Mouse (Mus musculus) heart, postnatal 14 days (tissue): ENCODE data around the gene Papss2. TPM values are rescaled to one million over a fixed set of nuclear protein-coding genes. Genes with fewer than 3 reads are reported as not detected.
"Not testable (repeated sequence)": the region's sequence is repeated elsewhere in the genome, so short reads cannot be mapped to it uniquely, and the experiment has no call there.

Experiments
- DNase-seq, 2 experiments: peaks; one replicate each; pipeline ENCODE4 v3.0.0; 2021 to 2022
- intact Hi-C: fragments of 180-260 bp; cut with DNase I; formaldehyde crosslinking; loops from one replicate; pipeline ENCODE4 v1.15.1; 2025
- total RNA-seq, 2 experiments: library from RNA; stranded (reverse); gene quantifications; 2 replicates each; pipeline ENCODE4 v1.2.3; 2021

Gene Papss2
- total RNA-seq, 2 experiments from 2014 or later, result 15.6 to 18.7 TPM

DNA sequence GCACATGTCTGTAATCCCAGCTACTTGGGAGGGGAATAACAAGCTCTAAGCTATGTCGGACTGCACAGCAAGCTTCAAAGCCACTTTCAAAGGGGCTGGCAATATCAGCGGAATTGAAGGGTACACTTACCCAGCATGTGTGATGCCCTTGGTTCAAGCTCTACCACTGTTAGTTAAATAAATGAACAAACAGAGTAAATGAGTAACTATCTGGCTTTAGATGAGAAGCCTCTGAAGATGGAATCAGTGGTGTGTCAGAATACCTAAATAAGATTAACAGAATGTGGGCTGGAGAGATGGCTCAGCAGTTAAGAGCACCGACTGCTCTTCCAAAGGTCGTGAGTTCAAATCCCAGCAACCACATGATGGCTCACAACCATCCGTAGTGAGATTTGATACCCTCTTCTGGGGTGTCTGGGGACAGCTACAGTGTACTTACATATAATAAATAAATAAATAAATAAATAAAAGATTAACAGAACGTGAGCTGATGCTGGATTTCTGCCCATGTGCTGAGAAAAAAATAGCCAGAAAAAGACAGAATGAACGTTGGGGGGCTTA is 33.1 kb downstream of the Papss2 start:
- intact Hi-C loops, result no loop called here

GRCm38 (mm10) chr19:32634916-32635315 is 39.3 kb downstream of the Papss2 start:
- intact Hi-C loops, result loop anchor here (5.0 kb wide), 1 partner anchor 38 kb away; the partner anchor contains the start of gene Papss2
- peak; percentile 22 for DNase-seq

More for the DNA sequence above, 33.1 kb downstream of the Papss2 start:
- DNase-seq, result no peak

DNA sequence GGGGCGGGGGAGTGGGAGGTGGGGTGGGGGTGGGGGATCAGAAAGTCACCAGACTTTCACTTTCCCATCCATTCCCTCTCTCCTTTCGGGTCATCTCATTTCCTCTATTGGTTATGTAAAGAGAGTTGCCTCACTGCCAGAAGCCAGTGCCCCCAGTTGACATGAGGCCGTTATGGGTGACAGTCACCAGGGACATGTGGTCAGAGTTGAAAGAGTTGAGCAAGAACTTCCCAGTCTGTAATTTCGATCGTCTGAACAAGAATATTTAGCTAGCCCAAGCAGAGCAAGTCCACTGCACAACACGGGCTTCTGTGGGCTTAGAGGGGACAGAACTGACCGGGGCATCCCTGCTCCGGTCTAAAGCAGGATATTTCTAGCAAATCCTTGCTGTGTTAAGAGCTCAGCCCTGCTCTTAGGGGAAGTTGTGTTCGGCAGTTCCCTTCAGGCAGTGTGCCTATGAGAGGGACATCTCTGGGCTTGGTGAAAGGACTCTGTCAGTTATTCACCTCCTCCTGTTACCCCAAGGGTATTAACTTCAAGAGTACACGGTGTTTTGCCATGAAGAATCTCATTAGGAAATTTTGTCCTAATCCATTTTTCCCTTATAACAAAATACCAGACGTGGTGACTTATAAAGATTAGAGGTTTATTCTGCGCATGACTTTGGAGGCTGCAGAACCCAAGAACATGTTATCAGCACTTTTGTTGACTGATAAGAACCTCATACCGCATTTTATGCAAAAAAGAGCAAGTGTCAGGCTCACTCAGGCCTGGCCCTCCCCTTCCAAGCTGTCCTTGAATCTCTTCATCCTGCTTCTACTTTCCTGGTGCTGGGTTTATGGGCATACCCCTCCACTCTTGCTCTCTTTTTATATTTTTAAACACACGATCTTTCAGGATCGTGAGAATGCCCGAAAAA is 42.0 kb downstream of the Papss2 start:
- peak; percentile 7 to 10 for DNase-seq
- intact Hi-C loops, result loop anchor here (5.0 kb wide), 1 partner anchor 40 kb away; the partner anchor contains the start of gene Papss2

DNA sequence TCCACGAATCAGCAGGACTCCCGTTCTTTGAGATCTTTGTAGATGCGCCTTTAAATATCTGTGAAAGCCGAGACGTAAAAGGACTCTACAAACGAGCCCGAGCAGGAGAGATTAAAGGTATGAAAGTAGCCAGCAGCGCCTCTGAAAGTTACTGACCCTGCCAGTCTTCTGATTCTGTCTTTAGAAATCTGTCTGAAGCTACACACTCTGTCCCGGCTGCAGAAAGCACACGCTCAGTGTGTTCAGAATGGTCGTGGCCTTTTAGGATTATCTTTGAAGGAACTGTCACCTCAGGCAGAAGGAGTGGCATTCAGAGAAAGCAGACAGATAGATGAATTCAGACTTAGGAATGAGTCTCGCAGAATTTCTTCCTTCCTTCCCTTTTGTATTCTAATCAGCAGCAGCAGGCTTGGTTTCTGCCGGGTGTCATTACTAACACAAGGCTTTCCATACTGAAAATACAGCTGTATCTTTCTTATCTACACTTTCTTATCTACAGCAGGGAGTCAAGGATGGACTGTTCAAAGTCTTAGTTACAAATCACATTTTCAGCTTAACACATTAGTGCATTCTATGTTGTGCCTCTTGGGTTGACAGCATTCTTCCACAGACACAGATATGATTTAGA is 42.8 kb downstream of the Papss2 start:
- no peak for DNase-seq
- intact Hi-C loops, result loop anchor here (5.0 kb wide), 1 partner anchor 41 kb away; the partner anchor contains the start of gene Papss2

GRCm38 (mm10) chr19:32641535-32641934 is 45.9 kb downstream of the Papss2 start:
- intact Hi-C loops, result no loop called here
- no peak for DNase-seq

GRCm38 (mm10) chr19:32641995-32642394 is 46.4 kb downstream of the Papss2 start:
- intact Hi-C loops, result no loop called here
- DNase-seq, result no peak

GRCm38 (mm10) chr19:32643642-32644041 is 48.1 kb downstream of the Papss2 start:
- no peak for DNase-seq
- intact Hi-C loops, result no loop called here

- intact Hi-C loops, result no loop called here
These were observed 50.3 kb downstream of the Papss2 start for GRCm38 (mm10) chr19:32645939-32646338.

GRCm38 (mm10) chr19:32646382-32646781 is 50.8 kb downstream of the Papss2 start:
- no peak for DNase-seq
- intact Hi-C loops, result no loop called here

More at GRCm38 (mm10) chr19:32645939-32646338, 50.3 kb downstream of the Papss2 start:
- no peak for DNase-seq

DNA sequence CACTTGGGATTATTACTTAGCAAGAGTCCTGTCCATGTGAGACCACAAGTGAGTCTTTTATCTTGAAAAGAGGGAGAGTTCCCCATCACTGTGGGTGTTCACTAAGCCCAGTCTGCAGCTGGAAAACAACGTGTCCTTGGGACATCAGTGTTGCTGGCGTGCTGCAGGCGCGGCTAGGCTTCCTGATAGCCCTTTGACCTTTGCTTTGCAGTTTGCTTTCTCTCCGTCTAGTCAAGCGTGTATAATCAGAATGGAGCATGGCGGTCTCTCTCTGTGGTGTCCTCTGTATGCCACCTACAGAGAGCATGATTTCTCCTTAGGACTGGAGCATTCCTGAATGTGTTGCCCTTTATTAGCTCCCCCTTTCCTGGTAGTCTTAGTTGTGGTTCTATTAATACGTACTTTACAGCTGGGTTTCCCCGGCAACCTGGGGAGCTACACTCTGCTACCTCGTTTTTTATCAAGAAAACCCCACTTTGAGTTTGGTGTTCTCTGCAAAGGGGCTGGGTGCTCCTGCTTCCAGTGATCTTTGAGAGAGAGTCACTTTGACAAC is 52.5 kb downstream of the Papss2 start:
- DNase-seq, result no peak
- intact Hi-C loops, result no loop called here

DNA sequence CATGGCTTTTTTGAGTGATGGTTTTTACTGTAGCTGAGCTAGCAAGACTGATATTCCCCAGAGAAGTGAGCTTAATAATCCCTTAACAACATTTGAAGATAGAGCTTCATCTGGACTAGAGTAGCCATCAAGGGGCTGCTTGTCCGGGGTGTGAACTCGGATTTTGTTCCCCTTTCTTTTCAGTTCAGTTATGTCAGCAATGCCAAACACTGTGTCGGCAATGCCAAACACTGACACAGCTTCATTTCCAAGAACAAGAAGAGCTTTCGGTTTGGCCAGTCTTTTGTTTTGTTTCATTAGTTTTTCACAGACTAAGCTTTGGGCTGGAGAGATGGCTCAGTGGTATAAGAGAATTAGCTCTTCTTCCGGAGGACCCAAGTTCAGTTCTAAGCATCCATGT is 55.5 kb downstream of the Papss2 start:
- no peak for DNase-seq
- intact Hi-C loops, result no loop called here

DNA sequence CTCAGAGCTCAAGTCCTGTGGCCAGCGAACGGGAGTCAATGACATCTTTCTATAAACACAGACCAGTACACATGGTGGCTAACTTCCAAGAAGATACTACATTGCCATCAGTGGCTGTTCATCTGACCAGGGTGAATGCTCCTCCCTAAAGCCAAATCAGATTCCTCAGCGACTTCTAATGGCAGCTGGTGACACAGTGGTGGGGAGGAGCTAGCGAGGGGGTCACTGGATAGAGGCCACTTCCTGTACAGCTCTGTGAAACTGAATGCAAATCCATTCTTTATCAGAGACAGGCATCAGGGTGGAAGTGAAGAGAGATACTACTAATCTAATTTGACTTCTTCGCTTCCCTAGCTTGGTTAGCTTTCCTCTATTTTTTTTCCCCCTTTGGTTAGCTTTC is 57.5 kb downstream of the Papss2 start:
- intact Hi-C loops, result no loop called here
- no peak for DNase-seq

- no peak for DNase-seq
- intact Hi-C loops, result no loop called here
These were observed 58.2 kb downstream of the Papss2 start for GRCm38 (mm10) chr19:32653630-32654362.

- intact Hi-C loops, result no loop called here
- DNase-seq, result no peak
These were observed 63.8 kb downstream of the Papss2 start for GRCm38 (mm10) chr19:32659346-32659745.

DNA sequence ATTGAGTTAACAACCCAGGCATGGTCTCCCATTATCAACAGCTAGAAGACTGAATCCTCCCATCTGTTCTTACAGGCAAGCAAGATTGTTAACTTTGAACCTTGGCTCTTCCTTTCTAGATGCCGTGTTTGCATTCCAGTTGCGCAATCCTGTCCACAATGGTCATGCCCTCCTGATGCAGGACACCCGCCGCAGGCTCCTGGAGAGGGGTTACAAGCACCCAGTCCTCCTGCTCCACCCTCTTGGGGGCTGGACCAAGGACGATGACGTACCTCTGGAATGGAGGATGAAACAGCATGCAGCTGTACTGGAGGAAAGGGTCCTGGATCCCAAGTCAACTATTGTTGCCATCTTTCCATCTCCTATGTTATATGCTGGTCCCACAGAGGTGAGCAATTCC is 67.3 kb downstream of the Papss2 start:
- intact Hi-C loops, result no loop called here

DNA sequence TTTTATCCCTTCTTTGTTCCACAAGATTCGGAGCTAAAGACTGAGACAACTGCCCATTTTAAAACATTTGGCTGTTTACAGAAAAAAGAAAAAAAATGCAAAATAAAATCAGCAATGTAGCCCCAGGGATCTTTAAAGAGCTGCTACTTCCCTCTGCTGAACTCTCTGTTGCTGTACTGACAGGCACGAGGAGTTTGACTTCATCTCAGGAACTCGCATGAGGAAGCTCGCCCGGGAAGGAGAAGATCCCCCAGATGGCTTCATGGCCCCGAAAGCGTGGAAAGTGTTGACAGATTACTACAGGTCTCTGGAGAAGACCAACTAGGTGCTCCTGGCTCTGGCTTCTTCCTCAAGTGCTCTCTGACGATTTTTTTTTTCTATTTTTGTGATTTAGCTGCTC is 69.7 kb downstream of the Papss2 start:
- no peak for DNase-seq
- intact Hi-C loops, result no loop called here

More for the DNA sequence above, 67.3 kb downstream of the Papss2 start:
- DNase-seq, result no peak

GRCm38 (mm10) chr19:32667830-32668229 is 72.2 kb downstream of the Papss2 start:
- DNase-seq, intact Hi-C loops: not testable (repeated sequence)

DNA sequence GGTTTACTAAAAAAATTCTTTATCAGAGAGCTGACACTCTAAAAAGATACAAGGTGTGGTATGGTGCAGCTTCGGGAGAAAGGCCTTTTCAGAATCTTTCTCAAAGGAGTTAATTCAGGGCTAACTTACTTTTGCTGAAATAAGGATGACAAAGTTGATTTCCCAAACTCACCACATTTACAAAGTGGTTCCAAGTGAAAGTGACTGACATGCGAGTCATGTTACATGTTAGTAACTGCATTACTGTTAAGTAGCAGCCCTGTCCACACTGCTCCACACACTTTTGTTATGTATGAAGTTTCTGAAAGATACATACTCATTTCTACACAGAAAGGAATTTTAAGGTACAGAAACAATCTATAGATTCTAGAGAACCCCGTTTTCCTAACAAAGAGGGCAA is 80.2 kb downstream of the Papss2 start:
- intact Hi-C loops, result loop anchor here (10.0 kb wide), 2 partner anchors 281 to 701 kb away; no protein-coding TSS in a partner anchor
- no peak for DNase-seq

GRCm38 (mm10) chr19:32680894-32681293 is 85.3 kb downstream of the Papss2 start:
- no peak for DNase-seq
- intact Hi-C loops, result no loop called here

GRCm38 (mm10) chr19:32683081-32683480 is 87.5 kb downstream of the Papss2 start:
- intact Hi-C loops, result no loop called here
- DNase-seq, result no peak
